Mouse (Mus musculus) forebrain, embryonic 13.5 days (tissue): ENCODE results near the gene B4galt4. TPM values are rescaled to one million over a fixed set of nuclear protein-coding genes. Genes with fewer than 3 reads are reported as not detected.
"Not testable (repeated sequence)": the region's sequence is repeated elsewhere in the genome, so short reads cannot be mapped to it uniquely, and the experiment has no call there.

ENCODE experiments used
- ATAC-seq: fragments of 200-750 bp; cut with Nextera tagmentation; 2 replicates; pipeline ENCODE4 v1.8.0; 2017
- H3K27ac ChIP-seq: fragments of 300-500 bp; sonication (generic); 2 replicates; pipeline ENCODE4 v1.5.1; 2015; ENCODE audit warnings: inconsistent platforms, mild to moderate bottlenecking, moderate library complexity
- H3K27me3 ChIP-seq: fragments of 300-500 bp; sonication (generic); 2 replicates; pipeline ENCODE4 v1.6.1; 2015; ENCODE audit warnings: mild to moderate bottlenecking, inconsistent platforms
- H3K36me3 ChIP-seq: fragments of 300-500 bp; sonication (generic); 2 replicates; pipeline ENCODE4 v1.6.1; 2015; ENCODE audit warnings: mild to moderate bottlenecking, inconsistent platforms; ENCODE audit not compliant: poor library complexity, severe bottlenecking
- H3K4me1 ChIP-seq: fragments of 300-500 bp; sonication (generic); 2 replicates; pipeline ENCODE4 v1.6.1; 2015; ENCODE audit warnings: inconsistent platforms
- H3K4me2 ChIP-seq: fragments of 300-500 bp; sonication (generic); 2 replicates; pipeline ENCODE4 v1.6.1; 2015; ENCODE audit warnings: inconsistent platforms, mild to moderate bottlenecking, moderate library complexity
- H3K4me3 ChIP-seq: fragments of 300-500 bp; sonication (generic); 2 replicates; pipeline ENCODE4 v1.5.1; 2015; ENCODE audit warnings: mild to moderate bottlenecking, inconsistent platforms
- H3K9ac ChIP-seq: fragments of 300-500 bp; sonication (generic); 2 replicates; pipeline ENCODE4 v1.6.1; 2015; ENCODE audit warnings: mild to moderate bottlenecking, inconsistent platforms
- H3K9me3 ChIP-seq: fragments of 300-500 bp; sonication (generic); replicated peaks from 2 replicates; pipeline ENCODE4 v1.6.1; 2016; ENCODE audit warnings: inconsistent platforms
- WGBS: fragments of 180-500 bp; shearing (Covaris S2); methylation state at CpG from one replicate; pipeline ENCODE4 v1.1.7; 2015; 5-methylcytosine and 5-hydroxymethylcytosine counted together
- polyA plus RNA-seq: library from polyadenylated mRNA; unstranded; fragments of >200 nt; fragmentation: Nextera tagmentation; extraction: Ambion mirVana; gene quantifications from 2 replicates; pipeline ENCODE4 v1.2.1, GENCODE M21; 2015

B4galt4 gene
- polyA plus RNA-seq, 1 experiment from 2014 or later: 17.9 TPM

GRCm38 (mm10) chr16:38776342-38776741, 34.3 kb downstream of the B4galt4 start:
- H3K27me3 ChIP-seq: no peaks in the 10 kb centered on the region
- no peak overlapping the region for H3K9ac ChIP-seq
- no peaks in the 10 kb centered on the region for H3K36me3 ChIP-seq
- H3K9me3 ChIP-seq: no peaks in the 10 kb centered on the region
- H3K4me3 ChIP-seq: no peak overlapping the region
- WGBS: 56% methylated on average over 6 of the region's 6 CpGs
- H3K4me2 ChIP-seq: no peak overlapping the region
- no peaks in the 10 kb centered on the region for H3K4me1 ChIP-seq
- no peak for ATAC-seq
- no peak overlapping the region for H3K27ac ChIP-seq

GRCm38 (mm10) chr16:38780960-38781572, 39.0 kb downstream of the B4galt4 start:
- H3K4me3 ChIP-seq: no peak overlapping the region
- no peak for ATAC-seq
- 94% methylated on average over 7 of the region's 7 CpGs for WGBS
- H3K27me3 ChIP-seq: no peaks in the 10 kb centered on the region
- no peak overlapping the region for H3K4me2 ChIP-seq
- no peak overlapping the region for H3K27ac ChIP-seq
- H3K9ac ChIP-seq: no peak overlapping the region
- H3K9me3 ChIP-seq: no peaks in the 10 kb centered on the region
- no peaks in the 10 kb centered on the region for H3K36me3 ChIP-seq
- H3K4me1 ChIP-seq: no peaks in the 10 kb centered on the region

- no peaks in the 10 kb centered on the region for H3K9me3 ChIP-seq
- no peaks in the 10 kb centered on the region for H3K27me3 ChIP-seq
- H3K9ac ChIP-seq: no peak overlapping the region
- no peaks in the 10 kb centered on the region for H3K36me3 ChIP-seq
- no peak overlapping the region for H3K4me3 ChIP-seq
- no peaks in the 10 kb centered on the region for H3K4me1 ChIP-seq
- H3K4me2 ChIP-seq: no peak overlapping the region
- H3K27ac ChIP-seq: no peak overlapping the region
- WGBS: 83% methylated on average over 2 of the region's 2 CpGs
- no peak for ATAC-seq
Measured at GRCm38 (mm10) chr16:38781946-38782345, 39.9 kb downstream of the B4galt4 start.

- no peak for ATAC-seq
- WGBS: 59% methylated on average over 2 of the region's 2 CpGs
- Histone ChIP-seq H3K27me3 (no peaks in the 10 kb centered on the region), H3K4me2 (no peak overlapping the region), H3K36me3 (no peaks in the 10 kb centered on the region), H3K27ac (no peak overlapping the region), H3K9me3 (no peaks in the 10 kb centered on the region), H3K9ac (no peak overlapping the region), H3K4me3 (no peak overlapping the region), H3K4me1 (no peaks in the 10 kb centered on the region)
Measured at GRCm38 (mm10) chr16:38782524-38783067, 40.5 kb downstream of the B4galt4 start.

- H3K4me3 ChIP-seq: no peak overlapping the region
- no peak for ATAC-seq
Measured at GRCm38 (mm10) chr16:38785301-38785700, 43.2 kb downstream of the B4galt4 start.

GRCm38 (mm10) chr16:38789016-38789415, 47.0 kb downstream of the B4galt4 start:
- no peaks in the 10 kb centered on the region for H3K27me3 ChIP-seq
- no peaks in the 10 kb centered on the region for H3K9me3 ChIP-seq
- no peak overlapping the region for H3K9ac ChIP-seq
- no peak overlapping the region for H3K4me2 ChIP-seq
- H3K27ac ChIP-seq: no peak overlapping the region
- WGBS: 94% methylated on average over 2 of the region's 2 CpGs
- H3K36me3 ChIP-seq: no peaks in the 10 kb centered on the region
- H3K4me1 ChIP-seq: no peaks in the 10 kb centered on the region
- no peak overlapping the region for H3K4me3 ChIP-seq
- ATAC-seq: no peak

More at GRCm38 (mm10) chr16:38785301-38785700, 43.2 kb downstream of the B4galt4 start:
- no peak overlapping the region for H3K27ac ChIP-seq
- H3K9me3 ChIP-seq: no peaks in the 10 kb centered on the region
- H3K4me2 ChIP-seq: no peak overlapping the region
- H3K36me3 ChIP-seq: no peaks in the 10 kb centered on the region
- H3K9ac ChIP-seq: no peak overlapping the region
- no peaks in the 10 kb centered on the region for H3K27me3 ChIP-seq
- H3K4me1 ChIP-seq: no peaks in the 10 kb centered on the region
- 86% methylated on average over 7 of the region's 7 CpGs for WGBS

- Histone ChIP-seq H3K4me2 (no peak overlapping the region), H3K27me3 (no peaks in the 10 kb centered on the region), H3K9ac (no peak overlapping the region), H3K36me3 (no peaks in the 10 kb centered on the region), H3K27ac (no peak overlapping the region), H3K4me1 (no peaks in the 10 kb centered on the region), H3K4me3 (no peak overlapping the region), H3K9me3 (no peaks in the 10 kb centered on the region)
- ATAC-seq: no peak
- WGBS: 90% methylated on average over 3 of the region's 3 CpGs
Measured at GRCm38 (mm10) chr16:38789966-38790365, 47.9 kb downstream of the B4galt4 start.

GRCm38 (mm10) chr16:38793120-38793519, 51.1 kb downstream of the B4galt4 start:
- H3K27ac ChIP-seq: no peak overlapping the region
- 85% methylated on average over 6 of the region's 6 CpGs for WGBS
- H3K9me3 ChIP-seq: no peaks in the 10 kb centered on the region
- no peaks in the 10 kb centered on the region for H3K4me1 ChIP-seq
- H3K9ac ChIP-seq: no peak overlapping the region
- ATAC-seq: no peak
- no peak overlapping the region for H3K4me2 ChIP-seq
- H3K4me3 ChIP-seq: no peak overlapping the region
- H3K27me3 ChIP-seq: no peaks in the 10 kb centered on the region
- no peaks in the 10 kb centered on the region for H3K36me3 ChIP-seq

- Histone ChIP-seq H3K4me3 (no peak overlapping the region), H3K9ac (no peak overlapping the region), H3K27me3 (no peaks in the 10 kb centered on the region), H3K9me3 (no peaks in the 10 kb centered on the region), H3K4me1 (no peaks in the 10 kb centered on the region), H3K36me3 (no peaks in the 10 kb centered on the region), H3K4me2 (no peak overlapping the region), H3K27ac (no peak overlapping the region)
- 76% methylated on average over 3 of the region's 3 CpGs for WGBS
- ATAC-seq: no peak
Measured at GRCm38 (mm10) chr16:38798957-38799450, 56.9 kb downstream of the B4galt4 start.

- Histone ChIP-seq H3K27ac (no peak within 1 kb of the TSS), H3K36me3 (no peaks in the 10 kb centered on the region), H3K4me2 (no peak within 1 kb of the TSS), H3K4me3 (no peak within 1 kb of the TSS), H3K9me3 (no peaks in the 10 kb centered on the region), H3K4me1 (no peaks in the 10 kb centered on the region), H3K9ac (no peak within 1 kb of the TSS), H3K27me3 (no peaks in the 10 kb centered on the region)
- no peak for ATAC-seq
- WGBS: 55% methylated on average over 10 of the region's 10 CpGs
Measured at GRCm38 (mm10) chr16:38800091-38800490, 58.0 kb downstream of the B4galt4 start, which contains the start of gene Upk1b. Upk1b (minus strand) TSS chr16:38800328.

- 87% methylated on average over 5 of the region's 5 CpGs for WGBS
- not testable (repeated sequence) for H3K4me2 ChIP-seq, H3K27me3 ChIP-seq, H3K27ac ChIP-seq, H3K36me3 ChIP-seq, H3K9ac ChIP-seq, ATAC-seq, H3K4me1 ChIP-seq, H3K9me3 ChIP-seq, H3K4me3 ChIP-seq
Measured at GRCm38 (mm10) chr16:38807796-38808195, 65.7 kb downstream of the B4galt4 start.

- 89% methylated on average over 5 of the region's 5 CpGs for WGBS
- Histone ChIP-seq H3K27me3 (no peaks in the 10 kb centered on the region), H3K36me3 (no peaks in the 10 kb centered on the region), H3K4me1 (no peaks in the 10 kb centered on the region), H3K27ac (no peak overlapping the region), H3K4me2 (no peak overlapping the region), H3K4me3 (no peak overlapping the region), H3K9me3 (no peaks in the 10 kb centered on the region), H3K9ac (no peak overlapping the region)
- no peak for ATAC-seq
Measured at GRCm38 (mm10) chr16:38810196-38810595, 68.1 kb downstream of the B4galt4 start.

- peaks cover 11% of the 10 kb centered on the region for H3K4me1 ChIP-seq
- no peak overlapping the region for H3K27ac ChIP-seq
- no peak for ATAC-seq
- 30% methylated on average over 8 of the region's 8 CpGs for WGBS
- no peak overlapping the region for H3K4me2 ChIP-seq
- no peak overlapping the region for H3K4me3 ChIP-seq
- H3K9ac ChIP-seq: no peak overlapping the region
- no peaks in the 10 kb centered on the region for H3K36me3 ChIP-seq
- no peaks in the 10 kb centered on the region for H3K9me3 ChIP-seq
- no peaks in the 10 kb centered on the region for H3K27me3 ChIP-seq
Measured at GRCm38 (mm10) chr16:38812521-38812920, 70.5 kb downstream of the B4galt4 start.
